Comparison of ENCODE assay signal across 9 mouse cellular contexts in genomic region chr8:82351268-82351943, GRCm38 (mm10). TPM values are rescaled to one million over a fixed set of nuclear protein-coding genes. Genes with fewer than 3 reads are reported as not detected.
DNase-seq lines count a peak whose midpoint lies in the region; ATAC-seq and TF ChIP-seq lines count a peak whose summit lies in the region.
"Had no signal": no experiment of that assay in that cellular context is flagged by ENCODE, and none has a peak within 500 bp of the region (broad histone marks: within the 10 kb centered on the region; RNA-seq: fewer than 3 reads in every experiment).

No protein-coding gene starts in this region.

- intact Hi-C loops in gastrocnemius, postnatal 36 days (cut with DNase I) = loop anchor here (5.0 kb wide), 1 partner anchor 336 kb away; no protein-coding TSS in a partner anchor

- H3K4me3 ChIP-seq in hindbrain, postnatal 0 days (ENCODE audit: low read length) = no peak overlapping the region
- no peak overlapping the region for H3K4me3 ChIP-seq in hindbrain, embryonic 16.5 days (ENCODE audit: low read length)
- H3K4me3 ChIP-seq in E14TG2a.4 (replicated peaks; ENCODE audit: low read length) (no peak overlapping the region), myocyte (no peak overlapping the region)

- no peak overlapping the region for H3K27ac ChIP-seq in hindbrain, postnatal 0 days
- H3K27ac ChIP-seq in hindbrain, embryonic 16.5 days (ENCODE audit: low read depth, low read length) = no peak overlapping the region

- no peaks in the 10 kb centered on the region for H3K27me3 ChIP-seq in hindbrain, postnatal 0 days (ENCODE audit: insufficient read depth, low read length)
- H3K27me3 ChIP-seq in hindbrain, embryonic 16.5 days (replicated peaks; ENCODE audit: control insufficient read depth, insufficient read depth, low read length) = no peaks in the 10 kb centered on the region
- H3K27me3 ChIP-seq in E14TG2a.4 (ENCODE audit: insufficient read depth, low read length) = no peaks in the 10 kb centered on the region
- no peaks in the 10 kb centered on the region for H3K27me3 ChIP-seq in myocyte (ENCODE audit: control insufficient read depth, insufficient read depth, insufficient read length)

- no peaks in the 10 kb centered on the region for H3K79me2 ChIP-seq in myocyte (ENCODE audit: control insufficient read depth, insufficient read depth)

- H3K9ac ChIP-seq in hindbrain, postnatal 0 days (replicated peaks; ENCODE audit: low read length) = no peak overlapping the region
- no peak overlapping the region for H3K9ac ChIP-seq in hindbrain, embryonic 16.5 days (ENCODE audit: low read depth, low read length)

- H3K36me3 ChIP-seq in hindbrain, postnatal 0 days (ENCODE audit: insufficient read depth, low read length) = no peaks in the 10 kb centered on the region
- H3K36me3 ChIP-seq in hindbrain, embryonic 16.5 days (ENCODE audit: control insufficient read depth, insufficient read depth, low read length) = no peaks in the 10 kb centered on the region
- H3K36me3 ChIP-seq in E14TG2a.4 (ENCODE audit: insufficient read depth, low read length) (no peaks in the 10 kb centered on the region), myocyte (ENCODE audit: control insufficient read depth, insufficient read depth) (no peaks in the 10 kb centered on the region)

- H3ac ChIP-seq in myocyte (ENCODE audit: control insufficient read depth, insufficient read length) = no peak overlapping the region

- DNase-seq in hindbrain, postnatal 0 days (ENCODE audit: low spot score) = no peak
- peak; percentile 20 for DNase-seq in c-Kit-positive CD71-positive TER-119-negative erythroid progenitor cells, embryonic 14.5 days (ENCODE audit: low read depth)
- DNase-seq in cerebellum, postnatal 25 days = no peak
- no peak for DNase-seq in left cerebral cortex, adult 9 months (ENCODE audit: low spot score in 2 of 2)
- no peak for DNase-seq in gastrocnemius, postnatal 36 days
- DNase-seq: cerebellum, adult 18-20 months had no signal

- WGBS in hindbrain, postnatal 0 days = 66% methylated on average over 1 of the region's 1 CpGs
- WGBS in hindbrain, embryonic 16.5 days = 66% methylated on average over 1 of the region's 1 CpGs

- ATAC-seq in hindbrain, postnatal 0 days = no peak
- no peak for ATAC-seq in hindbrain, embryonic 16.5 days

- TF ChIP-seq CTCF in hindbrain, postnatal 0 days (IDR thresholded peaks at IDR 0.05; ENCODE audit: low read depth) = peak; percentile 32; the same call in 1 of the 2 replicates
- peak; percentile 54 for TF ChIP-seq CTCF in E14TG2a.4 (conservative IDR thresholded peaks at IDR 0.05; ENCODE audit: low read length)

- TF ChIP-seq POLR2A in myocyte (IDR thresholded peaks at IDR 0.05; ENCODE audit: insufficient read length, low read depth) = no peak

- H3K4me1 ChIP-seq in hindbrain, postnatal 0 days (ENCODE audit: insufficient read depth, low read length) = no peaks in the 10 kb centered on the region
- no peaks in the 10 kb centered on the region for H3K4me1 ChIP-seq in hindbrain, embryonic 16.5 days (ENCODE audit: control insufficient read depth, insufficient read depth, low read depth, low read length)
- no peaks in the 10 kb centered on the region for H3K4me1 ChIP-seq in E14TG2a.4 (replicated peaks; ENCODE audit: low read depth, low read length)

- no peaks in the 10 kb centered on the region for H3K9me3 ChIP-seq in hindbrain, postnatal 0 days (ENCODE audit: low read length)
- no peaks in the 10 kb centered on the region for H3K9me3 ChIP-seq in hindbrain, embryonic 16.5 days (ENCODE audit: control insufficient read depth, low read length)
- H3K9me3 ChIP-seq in E14TG2a.4 (ENCODE audit: low read length) = peaks cover 17% of the 10 kb centered on the region

- H3K4me2 ChIP-seq in hindbrain, postnatal 0 days (ENCODE audit: low read depth, low read length) = no peak overlapping the region
- H3K4me2 ChIP-seq in hindbrain, embryonic 16.5 days (ENCODE audit: low read length) = no peak overlapping the region
- H3K4me2 ChIP-seq in myocyte (ENCODE audit: low read depth) = no peak overlapping the region

TF ChIP-seq in myocyte, 11 proteins besides CTCF, POLR2A, EP300 and RAD21:
- no peak for TF ChIP-seq E2F4 (IDR thresholded peaks at IDR 0.05; ENCODE audit: insufficient read depth)
- TF ChIP-seq USF1 (IDR thresholded peaks at IDR 0.05; ENCODE audit: low read depth) = peak; percentile 74

RNA-seq across cellular contexts. Expression of gene Il15, which starts 51.6 kb away (rescaled TPM):
- 0.73 and 4.6 TPM in 2 replicates for total RNA-seq in hindbrain, postnatal 0 days (2014; rRNA removed)
- 1.1 and 2.4 TPM in 2 replicates for polyA plus RNA-seq in hindbrain, postnatal 0 days (2015; fragmentation: Nextera tagmentation; extraction: Ambion mirVana)
- polyA plus RNA-seq in hindbrain, embryonic 16.5 days (2015; fragmentation: Nextera tagmentation; extraction: Ambion mirVana) = 1.8 and 2.1 TPM in 2 replicates
- polyA plus RNA-seq in myocyte (2012; fragmentation: generic; extraction: Trizol) = 0.12 TPM
- 1 to 10 TPM; 4.1 to 5.3 TPM for total RNA-seq in gastrocnemius, postnatal 36 days (2021)
